Mouse (Mus musculus) kidney, embryonic 16.5 days (tissue): ENCODE data around the gene Vps13d. TPM values are rescaled to one million over a fixed set of nuclear protein-coding genes. Genes with fewer than 3 reads are reported as not detected.

Experiments
- ATAC-seq: fragments of 200-750 bp; cut with Nextera tagmentation; 2 replicates; pipeline ENCODE4 v1.8.0; 2017; ENCODE audit warnings: moderate TSS enrichment; ENCODE audit not compliant: low FRiP score, low TSS enrichment
- H3K27ac ChIP-seq: fragments of 300-500 bp; sonication (generic); 2 replicates; pipeline ENCODE4 v1.5.1; 2014; ENCODE audit warnings: low read length
- H3K27me3 ChIP-seq: fragments of 300-500 bp; sonication (generic); 2 replicates; pipeline ENCODE4 v1.6.1; 2014; ENCODE audit warnings: low read length, control low read depth, mixed read lengths; ENCODE audit not compliant: insufficient read depth
- H3K36me3 ChIP-seq: fragments of 300-500 bp; sonication (generic); 2 replicates; pipeline ENCODE4 v1.6.1; 2014; ENCODE audit warnings: low read length, control low read depth, mixed read lengths; ENCODE audit not compliant: insufficient read depth
- H3K4me1 ChIP-seq: fragments of 300-500 bp; sonication (generic); 2 replicates; pipeline ENCODE4 v1.6.1; 2014; ENCODE audit warnings: low read length, control low read depth, mixed read lengths; ENCODE audit not compliant: insufficient read depth
- H3K4me2 ChIP-seq: fragments of 300-500 bp; sonication (generic); replicated peaks from 2 replicates; pipeline ENCODE4 v1.6.1; 2014; ENCODE audit warnings: low read depth, low read length
- H3K4me3 ChIP-seq: fragments of 300-500 bp; sonication (generic); 2 replicates; pipeline ENCODE4 v1.5.1; 2014; ENCODE audit warnings: mild to moderate bottlenecking, low read length
- H3K9ac ChIP-seq: fragments of 300-500 bp; sonication (generic); replicated peaks from 2 replicates; pipeline ENCODE4 v1.6.1; 2014; ENCODE audit warnings: low read length
- H3K9me3 ChIP-seq: fragments of 300-500 bp; sonication (generic); 2 replicates; pipeline ENCODE4 v1.6.1; 2016; ENCODE audit warnings: low read length, control low read depth
- WGBS: fragments of 180-500 bp; shearing (Covaris S2); extraction: QIAGEN DNeasy Blood & Tissue Kit; methylation state at CpG from one replicate; pipeline ENCODE4 v1.1.7; 2014; 5-methylcytosine and 5-hydroxymethylcytosine counted together
- polyA plus RNA-seq: library from polyadenylated mRNA; unstranded; fragments of >200 nt; fragmentation: Nextera tagmentation; extraction: Ambion mirVana; gene quantifications from 2 replicates; pipeline ENCODE4 v1.2.1, GENCODE M21; 2015

Gene Vps13d
- polyA plus RNA-seq, 1 experiment from 2014 or later: 10.6 TPM

DNA sequence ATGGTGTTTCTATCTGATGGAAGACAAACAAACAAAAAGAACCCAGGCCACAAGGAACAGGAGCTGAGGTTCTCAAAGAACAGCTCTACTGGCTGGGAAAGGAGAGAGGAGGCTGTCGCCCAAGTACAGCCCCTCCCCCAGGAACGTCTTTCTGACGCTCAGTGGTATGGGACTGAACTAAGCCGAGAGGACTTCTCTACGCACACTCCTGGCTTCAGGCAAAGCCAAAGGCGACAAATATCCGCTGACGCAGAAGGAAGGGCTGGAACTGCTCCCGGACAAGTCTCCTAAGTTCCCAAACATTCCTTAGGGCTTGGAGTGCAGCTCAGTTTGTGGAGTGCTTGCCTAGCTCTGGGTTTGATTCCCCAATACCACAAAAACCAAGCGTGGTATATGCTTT, 264.4 kb downstream of the Vps13d start:
- Histone ChIP-seq H3K9ac (peak overlapping the region; percentile 38), H3K27ac (peak overlapping the region; percentile 96), H3K9me3 (no peaks in the 10 kb centered on the region), H3K4me2 (peak overlapping the region; percentile 8; the same call in 1 of the 2 replicates), H3K4me1 (peaks cover 26% of the 10 kb centered on the region), H3K27me3 (no peaks in the 10 kb centered on the region), H3K36me3 (peaks cover 24% of the 10 kb centered on the region), H3K4me3 (no peak overlapping the region)
- WGBS: 12% methylated on average over 10 of the region's 10 CpGs
- ATAC-seq: peak; percentile 88

DNA sequence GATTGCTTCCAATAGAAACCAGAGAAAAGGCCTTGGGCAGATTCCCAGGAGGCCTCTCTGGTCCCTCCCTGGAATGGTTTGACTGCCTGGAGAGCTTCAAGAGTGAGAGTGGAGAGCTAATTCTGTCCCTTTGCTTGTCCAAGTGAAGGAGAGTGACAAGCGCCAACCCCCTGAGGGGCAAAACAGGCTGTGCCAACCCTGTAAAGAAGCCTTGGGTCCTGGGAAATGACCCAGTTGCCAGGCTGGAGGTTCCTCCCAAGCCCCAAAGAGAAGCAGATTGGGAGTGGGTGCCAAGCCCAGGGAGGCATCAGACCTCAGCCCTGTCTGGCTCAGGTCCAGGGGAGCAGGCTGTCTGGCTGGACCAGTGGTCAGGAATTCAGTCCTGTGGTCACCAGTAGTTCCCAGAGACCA, 265.0 kb downstream of the Vps13d start:
- peak; percentile 43; the same call in 1 of the 2 replicates for ATAC-seq
- Histone ChIP-seq H3K4me3 (no peak overlapping the region), H3K4me1 (peaks cover 26% of the 10 kb centered on the region), H3K36me3 (peaks cover 24% of the 10 kb centered on the region), H3K4me2 (no peak overlapping the region; the same call in 1 of the 2 replicates), H3K9me3 (no peaks in the 10 kb centered on the region), H3K9ac (peak overlapping the region; percentile 38; the same call in 1 of the 2 replicates), H3K27ac (peak overlapping the region; percentile 96), H3K27me3 (no peaks in the 10 kb centered on the region)
- WGBS: 71% methylated on average over 1 of the region's 1 CpGs

GRCm38 (mm10) chr4:144928693-144929436, 265.9 kb downstream of the Vps13d start:
- Histone ChIP-seq H3K27me3 (no peaks in the 10 kb centered on the region), H3K36me3 (peaks cover 25% of the 10 kb centered on the region), H3K4me2 (no peak overlapping the region), H3K4me1 (peaks cover 26% of the 10 kb centered on the region), H3K27ac (peak overlapping the region; percentile 96), H3K9ac (no peak overlapping the region), H3K9me3 (no peaks in the 10 kb centered on the region), H3K4me3 (no peak overlapping the region)
- WGBS: 76% methylated on average over 5 of the region's 5 CpGs
- ATAC-seq: no peak

Other genes starting within 250 kb of the Vps13d start
- gene Tnfrsf1b, start 51.9 kb upstream of the Vps13d start, polyA plus RNA-seq: 3.4 and 3.7 TPM in 2 replicates
- gene Tnfrsf8, start 120.2 kb upstream of the Vps13d start, polyA plus RNA-seq: 0.06 TPM in 1 of 2 replicates, not detected in the other